Mouse (Mus musculus) CH12.LX (cell line): ENCODE measurements around the gene 1700022I11Rik.

Source experiments
- POLR2A ChIP-seq: IDR thresholded peaks from 2 replicates; pipeline ENCODE4 v1.6.1; 2011; ENCODE audit warnings: low read depth, mild to moderate bottlenecking, improper control_type of control experiment, low read length
- USF1 ChIP-seq: IDR thresholded peaks from 2 replicates; pipeline ENCODE4 v1.6.1; 2014; ENCODE audit warnings: low read depth, mild to moderate bottlenecking, inconsistent platforms, low read length, improper control_type of control experiment

DNA sequence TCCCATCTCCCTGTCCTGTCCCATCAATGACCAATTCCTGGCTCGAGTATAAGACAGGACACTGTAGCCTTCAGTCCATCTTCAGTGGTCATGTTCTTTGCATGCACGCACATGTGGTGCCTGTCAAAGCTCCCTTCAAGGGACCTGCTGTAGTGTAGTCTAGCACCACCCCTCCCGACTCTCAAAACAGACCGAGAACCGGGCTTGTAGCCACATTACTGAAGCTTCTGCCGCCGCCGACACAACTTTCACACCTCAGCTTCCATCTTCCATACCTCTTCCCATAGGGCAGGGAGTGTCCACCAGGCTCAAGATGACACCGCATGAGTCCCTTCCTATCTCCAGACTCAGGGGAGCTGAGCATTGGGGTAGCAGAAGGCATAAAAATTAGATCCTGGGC, 25.2 kb upstream of the 1700022I11Rik start:
- TF ChIP-seq POLR2A (no peak), USF1 (no peak)
